Mouse (Mus musculus): ENCODE data around the gene Myt1l.

DNA sequence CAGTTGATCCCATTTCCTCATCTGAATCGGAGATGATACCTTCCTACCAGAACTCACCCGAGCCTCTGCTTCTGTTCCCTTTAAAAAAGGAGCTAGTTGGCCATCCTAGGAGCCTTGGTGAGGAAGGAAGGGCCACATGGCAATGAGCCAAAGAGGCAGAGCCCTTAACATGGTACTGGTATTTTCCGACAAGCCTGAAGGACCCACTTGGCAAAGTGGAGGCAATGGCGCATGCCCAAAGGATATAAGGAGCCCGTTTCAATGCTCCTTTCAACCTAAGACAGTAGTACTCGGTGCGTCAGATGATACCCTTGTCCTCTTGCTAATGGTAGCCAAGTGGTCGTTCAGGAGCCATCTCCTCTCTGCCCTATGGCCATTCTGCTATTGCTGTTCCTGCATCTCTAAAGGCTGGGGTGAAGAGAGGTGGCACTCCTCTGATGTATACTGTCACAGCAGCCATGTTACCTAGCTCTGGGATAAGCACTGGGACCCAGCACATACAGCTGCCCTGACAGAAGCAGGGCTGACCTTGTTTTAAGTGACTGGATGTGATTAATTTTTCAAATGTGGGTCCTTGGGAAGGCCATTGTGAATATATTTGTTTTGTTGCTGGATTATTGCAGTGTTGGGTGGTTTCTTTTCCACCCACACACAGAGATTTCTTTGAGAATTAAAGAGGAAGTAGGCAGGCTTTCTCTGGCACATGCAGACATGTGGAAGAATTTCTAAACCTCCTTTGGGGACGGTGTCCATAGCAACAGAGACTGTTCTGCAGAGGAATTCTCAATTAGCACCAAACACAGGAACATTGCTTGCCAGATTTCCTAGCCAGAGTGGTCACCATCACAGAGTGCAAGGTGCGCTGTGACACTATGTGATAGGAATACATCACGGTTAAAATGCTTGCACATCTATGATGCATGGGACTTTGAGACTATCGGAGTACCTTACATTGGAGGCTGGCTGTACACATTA is 169.6 kb downstream of the Myt1l start:
- TF ChIP-seq EP300 (IDR thresholded peaks at IDR 0.05), result no peak
- TF ChIP-seq CTCF (IDR thresholded peaks at IDR 0.05), result no peak

Data from lung, postnatal 0 days (tissue).